Mouse (Mus musculus): ENCODE data around the gene Cisd3. TPM values are rescaled to one million over a fixed set of nuclear protein-coding genes. Genes with fewer than 3 reads are reported as not detected.

Gene Cisd3
- total RNA-seq, 2 experiments from 2014 or later = 105 to 116 TPM

GRCm38 (mm10) chr11:97661648-97662133 lies 23.9 kb upstream of the Cisd3 start:
- peak; percentile 44 for DNase-seq
- intact Hi-C loops (cut with DNase I; ENCODE audit: low total_unique reads) = no loop called here

- intact Hi-C loops (cut with DNase I; ENCODE audit: low total_unique reads) = no loop called here
- no peak for DNase-seq
Observed at GRCm38 (mm10) chr11:97662207-97662892, 23.3 kb upstream of the Cisd3 start.

GRCm38 (mm10) chr11:97662893-97663527 lies 22.6 kb upstream of the Cisd3 start, which contains the start of gene Mllt6:
Gene Mllt6, plus strand, starts transcription at chr11:97663414.
- peak; percentile 85 for DNase-seq
- intact Hi-C loops (cut with DNase I; ENCODE audit: low total_unique reads) = no loop called here

GRCm38 (mm10) chr11:97663528-97664338 lies 21.9 kb upstream of the Cisd3 start:
- DNase-seq = peak; percentile 30
- intact Hi-C loops (cut with DNase I; ENCODE audit: low total_unique reads) = no loop called here

- DNase-seq = no peak
- intact Hi-C loops (cut with DNase I; ENCODE audit: low total_unique reads) = no loop called here
Observed at GRCm38 (mm10) chr11:97664339-97664665, 21.3 kb upstream of the Cisd3 start.

GRCm38 (mm10) chr11:97664771-97665240 lies 20.8 kb upstream of the Cisd3 start:
- intact Hi-C loops (cut with DNase I; ENCODE audit: low total_unique reads) = no loop called here
- DNase-seq = no peak

GRCm38 (mm10) chr11:97665431-97665830 lies 20.2 kb upstream of the Cisd3 start:
- intact Hi-C loops (cut with DNase I; ENCODE audit: low total_unique reads) = no loop called here
- DNase-seq = no peak

- intact Hi-C loops (cut with DNase I; ENCODE audit: low total_unique reads) = no loop called here
- DNase-seq = no peak
Observed at GRCm38 (mm10) chr11:97666221-97666620, 19.4 kb upstream of the Cisd3 start.

- intact Hi-C loops (cut with DNase I; ENCODE audit: low total_unique reads) = no loop called here
- no peak for DNase-seq
Observed at GRCm38 (mm10) chr11:97666794-97667193, 18.8 kb upstream of the Cisd3 start.

- intact Hi-C loops (cut with DNase I; ENCODE audit: low total_unique reads) = no loop called here
- DNase-seq = peak; percentile 53
Observed at GRCm38 (mm10) chr11:97668160-97668559, 17.5 kb upstream of the Cisd3 start.

- intact Hi-C loops (cut with DNase I; ENCODE audit: low total_unique reads) = no loop called here
- DNase-seq = peak; percentile 38
Observed at GRCm38 (mm10) chr11:97669268-97669667, 16.4 kb upstream of the Cisd3 start.

GRCm38 (mm10) chr11:97669829-97670228 lies 15.8 kb upstream of the Cisd3 start:
- intact Hi-C loops (cut with DNase I; ENCODE audit: low total_unique reads) = no loop called here
- peak; percentile 57 for DNase-seq

GRCm38 (mm10) chr11:97670234-97671176 lies 15.1 kb upstream of the Cisd3 start:
- DNase-seq = no peak

GRCm38 (mm10) chr11:97671177-97671527 lies 14.5 kb upstream of the Cisd3 start:
- intact Hi-C loops (cut with DNase I; ENCODE audit: low total_unique reads) = no loop called here
- no peak for DNase-seq

More at GRCm38 (mm10) chr11:97670234-97671176, 15.1 kb upstream of the Cisd3 start:
- intact Hi-C loops (cut with DNase I; ENCODE audit: low total_unique reads) = no loop called here

- no peak for DNase-seq
- intact Hi-C loops (cut with DNase I; ENCODE audit: low total_unique reads) = no loop called here
Observed at GRCm38 (mm10) chr11:97673148-97673547, 12.5 kb upstream of the Cisd3 start.

GRCm38 (mm10) chr11:97676050-97676754 lies 9.4 kb upstream of the Cisd3 start:
- no peak for DNase-seq
- intact Hi-C loops (cut with DNase I; ENCODE audit: low total_unique reads) = no loop called here

- DNase-seq = no peak
- intact Hi-C loops (cut with DNase I; ENCODE audit: low total_unique reads) = no loop called here
Observed at GRCm38 (mm10) chr11:97677381-97677780, 8.2 kb upstream of the Cisd3 start.

GRCm38 (mm10) chr11:97677842-97678241 lies 7.8 kb upstream of the Cisd3 start:
- DNase-seq = no peak
- intact Hi-C loops (cut with DNase I; ENCODE audit: low total_unique reads) = no loop called here

GRCm38 (mm10) chr11:97678301-97678700 lies 7.3 kb upstream of the Cisd3 start:
- intact Hi-C loops (cut with DNase I; ENCODE audit: low total_unique reads) = no loop called here
- no peak for DNase-seq

All from gastrocnemius, postnatal 14 days (tissue).